Mouse (Mus musculus) hindbrain, embryonic 12.5 days (tissue): ENCODE data around the gene Eln. TPM values are rescaled to one million over a fixed set of nuclear protein-coding genes. Genes with fewer than 3 reads are reported as not detected.

ENCODE experiments used
- polyA plus RNA-seq: library from polyadenylated mRNA; unstranded; fragments of >200 nt; fragmentation: Nextera tagmentation; extraction: Ambion mirVana; gene quantifications from 2 replicates; pipeline ENCODE4 v1.2.1, GENCODE M21; 2016

Gene Eln
- polyA plus RNA-seq, 1 experiment from 2014 or later, result 7.2 TPM

Other genes with a start within 250 kb of the Eln start
- 12.6 and 13.0 TPM in 2 replicates for gene Clip2, start 194.9 kb downstream of the Eln start, polyA plus RNA-seq
- 0.18 and 0.23 TPM in 2 replicates for gene Syna, start 187.2 kb downstream of the Eln start, polyA plus RNA-seq
- 226 and 228 TPM in 2 replicates for gene Rfc2, start 166.0 kb downstream of the Eln start, polyA plus RNA-seq
- gene Lat2, start 132.3 kb downstream of the Eln start, polyA plus RNA-seq, result 3.4 and 5.2 TPM in 2 replicates
- gene Eif4h, start 107.8 kb downstream of the Eln start, polyA plus RNA-seq, result 397 and 418 TPM in 2 replicates
- 19.5 and 20.9 TPM in 2 replicates for gene Limk1, start 58.7 kb downstream of the Eln start, polyA plus RNA-seq
- gene Tmem270, start 159.4 kb upstream of the Eln start, polyA plus RNA-seq, result not detected in 2 replicates
- 2.4 and 2.6 TPM in 2 replicates for gene Cldn13, start 168.2 kb upstream of the Eln start, polyA plus RNA-seq
- gene Mettl27, start 185.0 kb upstream of the Eln start, polyA plus RNA-seq, result 10.4 and 10.5 TPM in 2 replicates
- 4.2 and 6.1 TPM in 2 replicates for gene Cldn4, start 199.6 kb upstream of the Eln start, polyA plus RNA-seq
- 8.2 and 18.3 TPM in 2 replicates for gene Cldn3, start 238.9 kb upstream of the Eln start, polyA plus RNA-seq